Mouse (Mus musculus) retina, embryonic 14.5 days (tissue): ENCODE measurements around the gene Agap1.

Source experiments
- DNase-seq: peaks from one replicate; pipeline ENCODE4 v3.0.0-alpha.2; 2015; ENCODE audit warnings: low spot score

Agap1 gene

GRCm38 (mm10) chr1:89576985-89577384, 122.4 kb downstream of the Agap1 start:
- DNase-seq: peak; percentile 86

- DNase-seq: peak; percentile 86
These were observed 125.7 kb downstream of the Agap1 start for GRCm38 (mm10) chr1:89580031-89580998.

GRCm38 (mm10) chr1:89580999-89581765, 126.6 kb downstream of the Agap1 start:
- peak; percentile 77 for DNase-seq

- DNase-seq: no peak
These were observed 127.1 kb downstream of the Agap1 start for GRCm38 (mm10) chr1:89581766-89582125.

- DNase-seq: no peak
These were observed 128.8 kb downstream of the Agap1 start for GRCm38 (mm10) chr1:89583369-89583768.

- DNase-seq: no peak
These were observed 132.5 kb downstream of the Agap1 start for GRCm38 (mm10) chr1:89586991-89587683.

GRCm38 (mm10) chr1:89588154-89588553, 133.5 kb downstream of the Agap1 start:
- no peak for DNase-seq

GRCm38 (mm10) chr1:89590994-89591393, 136.4 kb downstream of the Agap1 start:
- DNase-seq: no peak

GRCm38 (mm10) chr1:89593219-89593618, 138.6 kb downstream of the Agap1 start:
- no peak for DNase-seq

- DNase-seq: no peak
These were observed 140.4 kb downstream of the Agap1 start for GRCm38 (mm10) chr1:89594999-89595398.

GRCm38 (mm10) chr1:89595421-89595820, 140.8 kb downstream of the Agap1 start:
- no peak for DNase-seq

- no peak for DNase-seq
These were observed 141.6 kb downstream of the Agap1 start for GRCm38 (mm10) chr1:89596223-89596622.

GRCm38 (mm10) chr1:89598906-89599305, 144.3 kb downstream of the Agap1 start:
- DNase-seq: no peak

GRCm38 (mm10) chr1:89599983-89600741, 145.6 kb downstream of the Agap1 start:
- no peak for DNase-seq

GRCm38 (mm10) chr1:89601349-89601748, 146.7 kb downstream of the Agap1 start:
- no peak for DNase-seq

GRCm38 (mm10) chr1:89602879-89603278, 148.3 kb downstream of the Agap1 start:
- DNase-seq: no peak

- DNase-seq: peak; percentile 79
These were observed 152.0 kb downstream of the Agap1 start for GRCm38 (mm10) chr1:89606612-89607011.

- DNase-seq: no peak
These were observed 154.2 kb downstream of the Agap1 start for GRCm38 (mm10) chr1:89608766-89609165.

- DNase-seq: no peak
These were observed 155.4 kb downstream of the Agap1 start for GRCm38 (mm10) chr1:89609964-89610363.

- no peak for DNase-seq
These were observed 156.9 kb downstream of the Agap1 start for GRCm38 (mm10) chr1:89611521-89611920.

GRCm38 (mm10) chr1:89613234-89613870, 158.7 kb downstream of the Agap1 start:
- DNase-seq: no peak
